Mouse (Mus musculus) 3T3-L1 (cell line): Measurements from ENCODE around the gene Ctxn2.
A peak's percentile ranks its signal among the peaks of the same experiment; 100 is the strongest.
"Not testable (repeated sequence)": the region's sequence is repeated elsewhere in the genome, so short reads cannot be mapped to it uniquely, and the experiment has no call there.

Experiments used
- DNase-seq: peaks from one replicate; pipeline ENCODE4 v3.0.0-alpha.2; 2015; ENCODE audit warnings: low read depth, low spot score

Gene Ctxn2

GRCm38 (mm10) chr2:125135903-125136811 lies at the start of gene Ctxn2:
Gene Ctxn2, plus strand, starts transcription at chr2:125136692.
- peak; percentile 84 for DNase-seq

- no peak for DNase-seq
Measured at GRCm38 (mm10) chr2:125088757-125089156, 47.7 kb upstream of the Ctxn2 start.

GRCm38 (mm10) chr2:125092123-125092522 lies 44.4 kb upstream of the Ctxn2 start:
- DNase-seq = not testable (repeated sequence)

GRCm38 (mm10) chr2:125104491-125104890 lies 32.0 kb upstream of the Ctxn2 start:
- not testable (repeated sequence) for DNase-seq

- not testable (repeated sequence) for DNase-seq
Measured at GRCm38 (mm10) chr2:125106536-125106935, 30.0 kb upstream of the Ctxn2 start.

GRCm38 (mm10) chr2:125119381-125120110 lies 16.9 kb upstream of the Ctxn2 start:
- DNase-seq = no peak

- peak; percentile 66 for DNase-seq
Measured at GRCm38 (mm10) chr2:125122288-125122623, 14.2 kb upstream of the Ctxn2 start.

GRCm38 (mm10) chr2:125122624-125123476 lies 13.6 kb upstream of the Ctxn2 start:
- peak; percentile 62 for DNase-seq

- DNase-seq = peak; percentile 79
Measured at GRCm38 (mm10) chr2:125123477-125123852, 13.0 kb upstream of the Ctxn2 start, which contains the start of gene Myef2. Gene Myef2, minus strand, starts transcription at chr2:125123661.

- no peak for DNase-seq
Measured at GRCm38 (mm10) chr2:125125824-125126223, 10.7 kb upstream of the Ctxn2 start.

GRCm38 (mm10) chr2:125126792-125127191 lies 9.7 kb upstream of the Ctxn2 start:
- no peak for DNase-seq

GRCm38 (mm10) chr2:125134113-125134512 lies 2.4 kb upstream of the Ctxn2 start:
- DNase-seq = no peak

GRCm38 (mm10) chr2:125136846-125137245 lies 354 bp downstream of the Ctxn2 start:
- no peak for DNase-seq

- DNase-seq = no peak
Measured at GRCm38 (mm10) chr2:125142336-125142735, 5.8 kb downstream of the Ctxn2 start.

- DNase-seq = no peak
Measured at GRCm38 (mm10) chr2:125152388-125152787, 15.9 kb downstream of the Ctxn2 start, which contains the start of gene Slc12a1. Gene Slc12a1, plus strand, starts transcription at chr2:125152505.

- no peak for DNase-seq
Measured at GRCm38 (mm10) chr2:125154294-125154693, 17.8 kb downstream of the Ctxn2 start.

- DNase-seq = peak; percentile 12
Measured at GRCm38 (mm10) chr2:125155504-125155903, 19.0 kb downstream of the Ctxn2 start.

- DNase-seq = peak; percentile 26
Measured at GRCm38 (mm10) chr2:125162012-125162470, 25.5 kb downstream of the Ctxn2 start.

- DNase-seq = no peak
Measured at GRCm38 (mm10) chr2:125178225-125178798, 41.8 kb downstream of the Ctxn2 start.

GRCm38 (mm10) chr2:125187904-125188303 lies 51.4 kb downstream of the Ctxn2 start:
- no peak for DNase-seq

- peak; percentile 85 for DNase-seq
Measured at GRCm38 (mm10) chr2:125189197-125189596, 52.7 kb downstream of the Ctxn2 start.
